Mouse (Mus musculus) lung, adult 2 months (tissue): ENCODE data around the gene Kirrel.

Source experiments
- CTCF ChIP-seq: fragments of 200-500 bp; IDR thresholded peaks from 2 replicates; pipeline ENCODE4 v1.5.1; 2011; ENCODE audit warnings: mild to moderate bottlenecking, low read length, control low read depth; ENCODE audit not compliant: insufficient read depth
- POLR2A ChIP-seq: fragments of 200-500 bp; IDR thresholded peaks from 2 replicates; pipeline ENCODE4 v1.6.1; 2011; ENCODE audit warnings: low read depth, mild to moderate bottlenecking, control low read depth, low read length, borderline replicate concordance; ENCODE audit errors: extremely low read depth

DNA sequence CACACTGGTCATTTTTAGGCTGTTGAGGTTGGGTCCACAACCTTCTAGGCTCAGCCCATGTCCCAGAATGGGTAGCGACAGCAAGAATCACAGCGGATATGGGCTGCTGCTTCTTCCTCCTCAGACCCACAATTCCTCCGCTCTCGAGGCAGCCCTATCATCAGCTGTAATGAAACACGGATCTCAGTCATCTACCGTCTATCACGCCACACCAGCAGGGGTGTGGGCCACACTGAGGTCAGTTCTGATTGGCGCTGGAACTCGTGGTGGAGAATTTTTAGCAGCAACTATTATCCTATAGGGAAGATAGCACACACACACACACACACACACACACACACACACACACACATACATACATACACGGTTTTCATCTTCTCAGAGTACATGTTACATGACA, 25.1 kb downstream of the Kirrel start:
- TF ChIP-seq CTCF (no peak), POLR2A (no peak)
